Mouse (Mus musculus) hindbrain, embryonic 13.5 days (tissue): Measurements from ENCODE around the gene Naif1. TPM values are rescaled to one million over a fixed set of nuclear protein-coding genes. Genes with fewer than 3 reads are reported as not detected.

Source experiments
- ATAC-seq: fragments of 200-750 bp; cut with Nextera tagmentation; 2 replicates; pipeline ENCODE4 v1.8.0; 2017; ENCODE audit warnings: moderate TSS enrichment; ENCODE audit not compliant: low FRiP score
- H3K27ac ChIP-seq: fragments of 300-500 bp; sonication (generic); 2 replicates; pipeline ENCODE4 v1.5.1; 2015; ENCODE audit warnings: inconsistent platforms, mild to moderate bottlenecking, moderate library complexity
- H3K27me3 ChIP-seq: fragments of 300-500 bp; sonication (generic); 2 replicates; pipeline ENCODE4 v1.6.1; 2015; ENCODE audit warnings: mild to moderate bottlenecking, inconsistent platforms
- H3K36me3 ChIP-seq: fragments of 300-500 bp; sonication (generic); 2 replicates; pipeline ENCODE4 v1.6.1; 2015; ENCODE audit warnings: mild to moderate bottlenecking, inconsistent platforms
- H3K4me1 ChIP-seq: fragments of 300-500 bp; sonication (generic); replicated peaks from 2 replicates; pipeline ENCODE4 v1.6.1; 2015; ENCODE audit warnings: inconsistent platforms
- H3K4me2 ChIP-seq: fragments of 300-500 bp; sonication (generic); 2 replicates; pipeline ENCODE4 v1.6.1; 2015; ENCODE audit warnings: inconsistent platforms, mild to moderate bottlenecking, moderate library complexity
- H3K4me3 ChIP-seq: fragments of 300-500 bp; sonication (generic); 2 replicates; pipeline ENCODE4 v1.5.1; 2015; ENCODE audit warnings: mild to moderate bottlenecking, inconsistent platforms
- H3K9ac ChIP-seq: fragments of 300-500 bp; sonication (generic); 2 replicates; pipeline ENCODE4 v1.6.1; 2015; ENCODE audit warnings: mild to moderate bottlenecking, inconsistent platforms
- H3K9me3 ChIP-seq: fragments of 300-500 bp; sonication (generic); 2 replicates; pipeline ENCODE4 v1.6.1; 2016; ENCODE audit warnings: inconsistent platforms
- WGBS: fragments of 180-500 bp; shearing (Covaris S2); methylation state at CpG from one replicate; pipeline ENCODE4 v1.1.7; 2015; 5-methylcytosine and 5-hydroxymethylcytosine counted together
- polyA plus RNA-seq: library from polyadenylated mRNA; unstranded; fragments of >200 nt; fragmentation: Nextera tagmentation; extraction: Ambion mirVana; gene quantifications from 2 replicates; pipeline ENCODE4 v1.2.1, GENCODE M21; 2015

Naif1 gene
- polyA plus RNA-seq, 1 experiment from 2014 or later: 5.1 TPM

- Histone ChIP-seq H3K4me1 (peaks cover 42% of the 10 kb centered on the region), H3K27ac (peak overlapping the region; percentile 94), H3K27me3 (no peaks in the 10 kb centered on the region), H3K9me3 (no peaks in the 10 kb centered on the region), H3K36me3 (no peaks in the 10 kb centered on the region), H3K9ac (peak overlapping the region; percentile 86), H3K4me3 (peak overlapping the region; percentile 57), H3K4me2 (peak overlapping the region; percentile 90)
- WGBS: 7% methylated on average over 18 of the region's 18 CpGs
- ATAC-seq: peak; percentile 96
Observed at GRCm38 (mm10) chr2:32430701-32431676, 19.3 kb upstream of the Naif1 start.

GRCm38 (mm10) chr2:32436686-32437372, 13.4 kb upstream of the Naif1 start:
- 0 out of 2 replicates have a peak, but pooled peaks have one; percentile 39 for ATAC-seq
- H3K27ac ChIP-seq: peak overlapping the region; percentile 72
- H3K9ac ChIP-seq: peak overlapping the region; percentile 9; the same call in 1 of the 2 replicates
- 62% methylated on average over 3 of the region's 3 CpGs for WGBS
- H3K4me1 ChIP-seq: peaks cover 36% of the 10 kb centered on the region
- no peaks in the 10 kb centered on the region for H3K9me3 ChIP-seq
- no peaks in the 10 kb centered on the region for H3K36me3 ChIP-seq
- no peak overlapping the region for H3K4me2 ChIP-seq
- H3K27me3 ChIP-seq: no peaks in the 10 kb centered on the region
- H3K4me3 ChIP-seq: no peak overlapping the region

GRCm38 (mm10) chr2:32437612-32438166, 12.6 kb upstream of the Naif1 start:
- Histone ChIP-seq H3K4me3 (no peak overlapping the region), H3K36me3 (no peaks in the 10 kb centered on the region), H3K4me2 (no peak overlapping the region), H3K27ac (peak overlapping the region; percentile 72), H3K9me3 (no peaks in the 10 kb centered on the region), H3K27me3 (no peaks in the 10 kb centered on the region), H3K9ac (peak overlapping the region; percentile 15; the same call in 1 of the 2 replicates), H3K4me1 (peaks cover 36% of the 10 kb centered on the region)
- ATAC-seq: no peak
- WGBS: 68% methylated on average over 2 of the region's 2 CpGs

- H3K4me1 ChIP-seq: peaks cover 36% of the 10 kb centered on the region
- ATAC-seq: no peak
- no peaks in the 10 kb centered on the region for H3K27me3 ChIP-seq
- no peak overlapping the region for H3K4me2 ChIP-seq
- H3K9me3 ChIP-seq: no peaks in the 10 kb centered on the region
- no peak overlapping the region for H3K4me3 ChIP-seq
- H3K9ac ChIP-seq: no peak overlapping the region
- 88% methylated on average over 3 of the region's 3 CpGs for WGBS
- no peak overlapping the region for H3K27ac ChIP-seq
- H3K36me3 ChIP-seq: no peaks in the 10 kb centered on the region
Observed at GRCm38 (mm10) chr2:32438733-32439132, 11.5 kb upstream of the Naif1 start.

GRCm38 (mm10) chr2:32439177-32439576, 11.1 kb upstream of the Naif1 start:
- Histone ChIP-seq H3K4me3 (no peak overlapping the region), H3K4me2 (no peak overlapping the region), H3K4me1 (peaks cover 36% of the 10 kb centered on the region), H3K9ac (no peak overlapping the region), H3K27me3 (no peaks in the 10 kb centered on the region), H3K27ac (no peak overlapping the region), H3K36me3 (no peaks in the 10 kb centered on the region; the same call in 1 of the 2 replicates), H3K9me3 (no peaks in the 10 kb centered on the region)
- ATAC-seq: no peak
- 38% methylated on average over 6 of the region's 6 CpGs for WGBS

GRCm38 (mm10) chr2:32440164-32440563, 10.1 kb upstream of the Naif1 start:
- no peaks in the 10 kb centered on the region; the same call in 1 of the 2 replicates for H3K36me3 ChIP-seq
- H3K27ac ChIP-seq: peak overlapping the region; percentile 58; the same call in 1 of the 2 replicates
- WGBS: 56% methylated on average over 2 of the region's 2 CpGs
- no peaks in the 10 kb centered on the region for H3K27me3 ChIP-seq
- H3K4me3 ChIP-seq: no peak overlapping the region
- no peak overlapping the region for H3K9ac ChIP-seq
- no peak overlapping the region for H3K4me2 ChIP-seq
- no peak for ATAC-seq
- H3K4me1 ChIP-seq: peaks cover 36% of the 10 kb centered on the region
- H3K9me3 ChIP-seq: no peaks in the 10 kb centered on the region

- Histone ChIP-seq H3K36me3 (peaks cover 2% of the 10 kb centered on the region; the same call in 1 of the 2 replicates), H3K4me2 (no peak overlapping the region), H3K4me3 (no peak overlapping the region), H3K27ac (peak overlapping the region; percentile 48; the same call in 1 of the 2 replicates), H3K27me3 (no peaks in the 10 kb centered on the region), H3K9ac (no peak overlapping the region), H3K4me1 (peaks cover 36% of the 10 kb centered on the region), H3K9me3 (no peaks in the 10 kb centered on the region)
- WGBS: 79% methylated on average over 1 of the region's 1 CpGs
- ATAC-seq: no peak
Observed at GRCm38 (mm10) chr2:32440632-32441031, 9.6 kb upstream of the Naif1 start.

- no peak overlapping the region for H3K27ac ChIP-seq
- H3K9me3 ChIP-seq: no peaks in the 10 kb centered on the region
- ATAC-seq: no peak
- H3K4me1 ChIP-seq: peaks cover 36% of the 10 kb centered on the region
- H3K36me3 ChIP-seq: peaks cover 3% of the 10 kb centered on the region; the same call in 1 of the 2 replicates
- no peak overlapping the region for H3K4me3 ChIP-seq
- WGBS: 94% methylated on average over 2 of the region's 2 CpGs
- no peak overlapping the region for H3K4me2 ChIP-seq
- H3K9ac ChIP-seq: no peak overlapping the region
- no peaks in the 10 kb centered on the region for H3K27me3 ChIP-seq
Observed at GRCm38 (mm10) chr2:32441550-32441949, 8.7 kb upstream of the Naif1 start.

- Histone ChIP-seq H3K27ac (no peak overlapping the region), H3K4me3 (no peak overlapping the region), H3K9me3 (no peaks in the 10 kb centered on the region), H3K36me3 (peaks cover 3% of the 10 kb centered on the region; the same call in 1 of the 2 replicates), H3K27me3 (no peaks in the 10 kb centered on the region), H3K4me1 (peaks cover 25% of the 10 kb centered on the region), H3K4me2 (no peak overlapping the region), H3K9ac (peak overlapping the region; percentile 24; the same call in 1 of the 2 replicates)
- no peak for ATAC-seq
- 79% methylated on average over 1 of the region's 1 CpGs for WGBS
Observed at GRCm38 (mm10) chr2:32445535-32445934, 4.7 kb upstream of the Naif1 start.

GRCm38 (mm10) chr2:32447264-32447936, 2.9 kb upstream of the Naif1 start:
- Histone ChIP-seq H3K27ac (peak overlapping the region; percentile 66), H3K9me3 (no peaks in the 10 kb centered on the region), H3K9ac (0 out of 2 replicates have a peak overlapping the region, but pooled peaks have one; percentile 7), H3K4me3 (no peak overlapping the region), H3K4me2 (no peak overlapping the region), H3K4me1 (peaks cover 24% of the 10 kb centered on the region), H3K27me3 (no peaks in the 10 kb centered on the region), H3K36me3 (peaks cover 3% of the 10 kb centered on the region; the same call in 1 of the 2 replicates)
- no peak for ATAC-seq
- WGBS: 70% methylated on average over 9 of the region's 9 CpGs

- 94% methylated on average over 1 of the region's 1 CpGs for WGBS
- no peak overlapping the region for H3K27ac ChIP-seq
- H3K9ac ChIP-seq: no peak overlapping the region; the same call in 1 of the 2 replicates
- no peak overlapping the region for H3K4me2 ChIP-seq
- H3K4me1 ChIP-seq: peaks cover 33% of the 10 kb centered on the region
- no peak overlapping the region for H3K4me3 ChIP-seq
- peaks cover 3% of the 10 kb centered on the region; the same call in 1 of the 2 replicates for H3K36me3 ChIP-seq
- ATAC-seq: no peak
- H3K9me3 ChIP-seq: no peaks in the 10 kb centered on the region
- no peaks in the 10 kb centered on the region for H3K27me3 ChIP-seq
Observed at GRCm38 (mm10) chr2:32448480-32448879, 1.8 kb upstream of the Naif1 start.
